Mouse (Mus musculus): ENCODE data around the gene Cry2.

Cry2 gene

GRCm38 (mm10) chr2:92444376-92444775 is 10.5 kb upstream of the Cry2 start:
- no peak for DNase-seq

DNA sequence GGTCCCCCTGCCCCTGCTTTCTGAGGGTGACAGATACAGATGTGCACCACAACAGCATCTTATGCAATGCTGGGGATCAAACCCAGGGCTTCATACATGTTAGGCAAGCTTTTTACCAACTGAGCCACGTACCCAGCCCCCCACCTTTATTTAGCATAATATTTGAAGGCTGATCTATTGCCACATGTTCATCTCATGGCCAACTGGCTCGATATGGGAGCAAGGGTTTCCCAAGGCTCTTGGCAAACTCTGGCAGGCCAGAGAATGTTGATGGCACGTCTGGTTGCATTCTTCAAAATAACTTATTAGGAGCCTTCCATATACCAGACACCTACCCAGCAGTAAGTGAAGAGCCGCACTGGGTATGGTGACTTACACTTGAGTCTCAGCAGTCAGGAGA is 9.5 kb upstream of the Cry2 start:
- DNase-seq: no peak

GRCm38 (mm10) chr2:92442419-92443001 is 8.7 kb upstream of the Cry2 start:
- DNase-seq: no peak

- no peak for DNase-seq
Observed at GRCm38 (mm10) chr2:92440432-92440831, 6.6 kb upstream of the Cry2 start.

DNA sequence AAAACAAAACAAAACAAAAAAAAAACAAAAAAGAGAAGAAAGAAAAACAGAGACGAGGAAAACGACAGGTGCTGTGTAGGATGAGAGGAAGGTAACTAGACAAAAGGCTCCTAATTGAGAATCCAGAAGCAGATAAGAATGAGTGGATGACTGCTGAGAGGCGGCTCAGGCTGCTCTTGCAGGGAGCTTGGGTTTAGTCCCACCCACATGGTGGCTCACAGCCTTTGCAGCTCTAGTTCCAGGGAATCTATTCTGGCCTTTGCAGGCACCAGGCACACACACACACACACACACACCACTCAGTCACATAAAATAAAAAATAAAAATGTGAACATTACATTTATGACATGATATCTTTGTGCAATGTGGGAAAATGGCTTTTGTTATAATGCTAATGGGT is 4.7 kb upstream of the Cry2 start:
- DNase-seq: no peak

DNA sequence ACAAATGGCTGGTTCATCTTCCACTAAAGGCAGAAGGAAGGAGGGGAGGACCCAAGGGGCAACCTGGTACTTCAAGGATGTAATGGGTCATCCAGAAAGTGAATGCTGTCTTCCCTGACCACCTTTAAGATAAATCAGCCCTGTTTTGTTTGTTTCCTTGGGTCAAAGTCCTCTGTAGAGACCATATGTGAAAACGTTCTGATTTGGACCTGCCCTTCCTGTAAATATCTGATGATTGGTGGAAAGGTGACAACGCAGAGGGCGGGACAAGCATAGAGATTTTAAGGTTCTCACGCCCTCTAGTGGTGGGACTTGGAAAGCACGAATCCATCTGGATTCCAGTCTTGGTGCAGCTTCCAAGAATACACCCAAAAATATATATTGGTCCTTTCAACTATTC is 4.0 kb upstream of the Cry2 start:
- peak; percentile 84 for DNase-seq

GRCm38 (mm10) chr2:92437366-92437765 is 3.5 kb upstream of the Cry2 start:
- DNase-seq: no peak

GRCm38 (mm10) chr2:92435023-92435422 is 1.2 kb upstream of the Cry2 start:
- peak; percentile 51 for DNase-seq

DNA sequence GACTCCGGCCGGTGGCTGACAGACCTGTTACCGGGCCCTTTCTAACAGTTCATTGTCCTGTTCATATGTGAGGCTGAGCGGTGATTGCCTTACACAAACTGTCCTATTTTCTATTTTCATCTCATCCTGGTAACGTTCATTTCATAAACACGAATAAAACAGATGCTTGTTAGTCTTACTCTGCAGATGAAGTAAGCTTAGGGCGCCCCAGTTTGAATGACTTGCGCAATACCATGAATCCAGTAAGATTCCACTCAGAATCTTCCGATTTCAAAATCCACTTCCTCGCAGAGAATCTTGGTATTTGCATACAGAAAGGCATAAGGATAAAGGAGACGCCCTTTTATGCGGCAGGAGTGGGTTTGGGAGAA is 517 bp upstream of the Cry2 start:
- no peak for DNase-seq

DNA sequence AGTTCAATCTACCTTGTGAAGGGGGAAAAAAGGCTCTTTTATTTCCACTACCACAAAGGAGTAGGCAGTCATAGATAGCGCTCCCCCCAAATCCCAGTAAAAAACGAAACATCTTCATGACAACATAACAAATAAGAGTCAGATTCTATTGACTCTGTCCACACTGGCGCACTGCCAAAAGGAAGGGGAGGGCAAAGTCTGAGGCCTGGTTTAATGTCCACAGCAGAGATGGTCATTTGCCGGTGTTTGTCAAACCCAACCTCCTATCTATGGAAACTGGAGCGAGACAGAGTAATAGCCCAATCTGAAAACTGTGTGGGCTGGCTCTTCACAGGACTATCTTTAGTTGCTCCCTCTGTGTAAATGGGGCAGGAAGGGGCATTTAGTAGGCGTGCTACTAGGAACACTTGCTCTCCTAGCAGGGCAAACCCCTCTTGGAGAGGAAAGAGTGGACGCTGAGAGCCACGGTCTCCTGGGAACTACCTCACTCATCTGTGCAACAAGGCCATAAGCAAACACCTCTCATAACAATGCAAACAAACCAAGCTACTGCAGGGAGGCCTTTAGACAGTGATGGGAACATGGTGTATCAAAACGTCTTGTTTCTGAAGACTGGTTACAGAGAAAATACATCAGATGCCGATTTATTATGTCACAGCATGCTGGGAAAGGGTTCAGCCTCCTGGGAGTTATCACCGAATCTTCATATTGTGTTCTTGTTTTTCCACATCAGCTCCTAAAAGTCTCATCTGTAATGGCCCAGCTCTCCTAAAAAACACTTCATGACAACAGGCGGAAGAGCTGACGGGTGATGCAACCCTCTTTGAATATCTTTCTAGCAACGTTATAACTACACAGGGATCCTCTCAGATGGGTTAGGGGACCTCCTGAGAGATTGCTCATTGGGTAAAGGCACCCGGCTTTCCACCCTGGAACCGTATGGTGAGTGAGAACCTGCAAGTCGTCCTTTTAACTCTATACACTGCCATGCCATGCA is 1.2 kb downstream of the Cry2 start:
- DNase-seq: peak; percentile 70

GRCm38 (mm10) chr2:92431611-92432179 is 2.1 kb downstream of the Cry2 start:
- DNase-seq: peak; percentile 64

GRCm38 (mm10) chr2:92430723-92431541 is 2.9 kb downstream of the Cry2 start:
- DNase-seq: peak; percentile 76

DNA sequence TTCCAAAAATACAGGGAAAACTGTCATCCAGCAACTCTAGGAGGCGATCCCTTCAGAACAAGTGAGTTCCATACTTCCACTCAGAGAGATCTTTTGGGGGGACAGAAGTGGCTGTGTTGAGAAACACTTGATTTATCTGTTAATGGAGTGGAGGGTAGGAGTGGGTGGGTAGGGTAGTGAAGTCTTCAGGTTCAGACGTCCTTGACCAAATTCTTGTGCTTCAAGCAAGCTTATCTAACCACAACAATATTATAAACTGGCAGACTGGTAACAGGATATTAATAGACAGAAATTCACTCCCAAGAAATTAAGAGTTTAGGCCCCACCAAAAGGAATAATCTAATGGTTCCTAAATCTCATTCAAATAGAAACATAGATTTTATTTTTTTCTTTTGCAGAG is 3.8 kb downstream of the Cry2 start:
- no peak for DNase-seq

DNA sequence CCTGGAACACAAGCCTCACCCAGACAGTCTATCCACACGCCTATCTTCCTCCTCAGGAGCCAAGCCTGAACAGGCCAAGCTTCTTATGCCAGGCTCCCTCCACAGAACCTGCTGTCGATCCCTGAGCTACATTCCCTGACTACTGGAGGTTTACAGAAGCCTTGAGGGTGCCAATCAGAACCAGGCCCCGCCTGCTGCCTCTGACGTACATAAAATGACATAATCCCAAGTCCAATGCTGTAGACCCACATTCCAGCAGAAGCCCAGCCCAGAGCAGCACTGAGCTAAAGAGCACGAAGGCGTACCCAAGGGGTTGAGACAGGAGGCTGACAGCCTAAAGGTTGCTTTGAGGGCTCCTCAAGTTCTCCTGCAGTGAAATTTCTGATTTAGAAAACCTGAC is 6.0 kb downstream of the Cry2 start:
- DNase-seq: peak; percentile 95

GRCm38 (mm10) chr2:92426426-92426825 is 7.4 kb downstream of the Cry2 start:
- peak; percentile 65 for DNase-seq

DNA sequence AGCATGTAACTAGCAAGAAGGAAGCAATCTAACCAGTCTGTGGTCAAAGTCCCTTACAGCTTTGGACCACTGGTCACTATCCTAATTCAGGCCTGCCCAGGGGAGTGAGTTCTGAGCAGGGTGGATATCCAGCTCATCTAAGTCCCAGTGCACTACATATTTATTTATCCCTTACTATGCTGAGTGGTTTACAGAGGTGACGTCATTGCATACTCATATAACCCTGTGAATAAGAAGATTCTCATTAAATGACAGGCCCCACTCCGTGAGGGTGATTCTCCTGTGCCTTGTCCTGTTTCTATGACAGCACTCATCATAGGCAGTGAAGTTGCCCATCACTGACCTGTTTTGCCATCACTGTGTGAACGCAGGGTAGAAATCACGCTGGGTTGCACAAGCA is 8.5 kb downstream of the Cry2 start:
- no peak for DNase-seq

DNA sequence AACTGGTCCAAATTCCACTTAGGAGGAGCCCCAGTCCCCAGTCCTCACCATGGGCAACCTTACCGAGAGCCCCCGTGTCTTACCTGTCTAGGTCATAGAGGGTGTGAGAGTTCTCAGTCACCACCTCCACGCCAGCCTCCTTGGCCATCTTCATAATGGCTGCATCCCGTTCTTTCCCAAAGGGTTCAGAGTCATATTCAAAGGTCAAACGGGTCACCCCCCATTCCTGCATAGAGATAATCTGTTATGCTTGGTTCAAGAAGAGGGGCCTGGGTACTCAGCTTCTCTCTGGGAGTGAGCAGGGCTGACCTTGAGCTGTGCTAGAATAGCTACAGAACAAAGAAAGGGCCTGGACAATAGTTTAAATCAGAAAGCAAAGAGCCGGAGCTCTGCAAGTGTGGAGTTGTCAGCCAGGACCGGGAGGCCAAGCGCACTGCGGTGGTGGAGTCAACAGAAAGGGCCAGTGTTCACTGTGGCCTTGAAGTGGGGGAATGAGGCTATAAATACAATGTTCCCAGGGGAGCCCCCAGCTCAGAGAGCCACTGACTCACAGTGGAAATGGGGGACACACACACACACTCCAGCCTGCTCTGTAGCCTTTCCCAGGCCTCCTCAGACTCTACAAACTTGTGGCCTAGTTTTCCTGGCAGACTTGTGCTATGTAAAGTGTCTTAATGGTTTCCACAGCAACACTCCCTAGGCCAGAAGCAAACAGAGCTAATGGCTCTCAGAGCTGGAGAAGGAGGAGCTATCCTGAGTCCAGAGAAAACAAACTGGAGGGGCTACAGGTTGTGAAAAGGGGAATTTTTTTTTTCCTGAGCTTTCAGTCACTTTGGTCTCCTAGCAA is 9.2 kb downstream of the Cry2 start:
- peak; percentile 53 for DNase-seq

GRCm38 (mm10) chr2:92423702-92424461 is 10.0 kb downstream of the Cry2 start:
- DNase-seq: peak; percentile 94

DNA sequence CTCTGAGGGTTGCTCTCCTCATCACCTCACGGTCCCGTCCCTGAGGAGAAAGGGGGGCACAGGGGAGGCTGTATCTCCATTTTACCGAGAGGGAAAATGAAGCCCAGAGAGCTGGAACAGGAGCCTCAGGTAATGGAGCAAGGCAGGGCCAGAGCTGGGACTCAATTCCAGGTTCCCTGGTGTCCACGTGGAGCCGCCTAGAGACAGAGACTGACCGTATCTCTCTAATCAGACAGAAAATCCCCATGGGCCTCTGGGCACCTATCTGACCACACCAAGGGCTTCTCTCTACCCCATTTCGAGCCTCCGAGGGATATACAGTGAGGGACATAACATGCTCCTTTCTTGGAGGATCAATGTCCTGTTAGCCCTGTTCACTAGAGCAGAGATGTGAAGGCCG is 10.7 kb downstream of the Cry2 start:
- no peak for DNase-seq

DNA sequence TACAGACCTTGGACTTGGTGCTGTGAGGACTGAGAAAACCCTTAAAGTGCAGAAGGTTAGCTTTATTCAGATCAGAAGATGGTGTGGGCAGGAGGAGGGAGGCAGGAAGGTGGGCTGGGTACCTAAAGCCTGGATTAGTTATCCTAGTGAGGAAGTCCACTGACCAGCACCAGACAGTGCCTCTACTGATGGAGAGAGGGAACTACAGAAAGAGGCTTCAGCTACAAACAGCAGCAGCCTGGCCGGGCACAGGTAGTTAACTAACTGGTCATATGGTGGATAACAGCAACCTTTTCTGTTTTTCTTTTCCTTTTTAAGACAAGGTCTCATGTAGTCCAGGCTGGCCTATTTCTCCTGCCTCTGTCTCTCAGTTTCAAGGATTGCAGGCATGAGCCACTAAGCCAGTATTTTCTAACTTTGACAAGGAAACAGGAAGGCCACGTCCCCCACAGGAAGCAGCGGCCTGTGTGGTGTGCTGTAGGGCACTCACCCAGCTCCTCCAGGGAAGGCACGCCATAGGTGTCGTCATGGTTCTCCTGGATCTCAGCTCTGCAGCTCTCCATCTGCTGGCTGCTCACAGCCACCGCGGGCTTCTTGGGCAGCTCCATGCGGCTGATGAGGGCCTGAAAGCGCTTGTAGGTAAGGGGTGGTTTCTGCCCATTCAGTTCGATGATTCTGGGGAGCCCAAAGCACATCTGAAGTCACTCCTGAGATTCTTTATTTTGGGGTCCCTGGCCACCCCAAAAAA is 11.3 kb downstream of the Cry2 start:
- DNase-seq: peak; percentile 68
